In genomic region chr9:76060935-76061334, GRCm38 (mm10) we compare ENCODE assay signal across 25 mouse cellular contexts. TPM values are rescaled to one million over a fixed set of nuclear protein-coding genes. Genes with fewer than 3 reads are reported as not detected.
A peak's percentile ranks its signal among the peaks of the same experiment; 100 is the strongest.
DNase-seq lines count a peak whose midpoint lies in the region; ATAC-seq lines count a peak whose summit lies in the region.
"Had no signal": no experiment of that assay in that cellular context is flagged by ENCODE, and none has a peak within 500 bp of the region (broad histone marks: within the 10 kb centered on the region; RNA-seq: fewer than 3 reads in every experiment).

No protein-coding gene starts in this region.

- H3K27me3 ChIP-seq in midbrain, embryonic 12.5 days, result no peaks in the 10 kb centered on the region
- H3K27me3 ChIP-seq in midbrain, embryonic 15.5 days (replicated peaks), result no peaks in the 10 kb centered on the region
- H3K27me3 ChIP-seq in limb, embryonic 15.5 days, result no peaks in the 10 kb centered on the region
- H3K27me3 ChIP-seq: embryonic facial prominence, embryonic 13.5 days; heart, embryonic 12.5 days; Patski had no signal

- H3K9me3 ChIP-seq in midbrain, embryonic 12.5 days, result no peaks in the 10 kb centered on the region
- no peaks in the 10 kb centered on the region for H3K9me3 ChIP-seq in midbrain, embryonic 15.5 days
- no peaks in the 10 kb centered on the region for H3K9me3 ChIP-seq in limb, embryonic 15.5 days
- H3K9me3 ChIP-seq: embryonic facial prominence, embryonic 13.5 days; forebrain, embryonic 10.5 days; heart, embryonic 12.5 days; hindbrain, embryonic 10.5 days had no signal

- H3K4me1 ChIP-seq in midbrain, embryonic 12.5 days, result no peaks in the 10 kb centered on the region
- no peaks in the 10 kb centered on the region for H3K4me1 ChIP-seq in midbrain, embryonic 15.5 days
- H3K4me1 ChIP-seq in limb, embryonic 15.5 days, result peaks cover 3% of the 10 kb centered on the region; the same call in 1 of the 2 replicates
- H3K4me1 ChIP-seq: forebrain, embryonic 10.5 days; heart, embryonic 12.5 days; hindbrain, embryonic 10.5 days had no signal

- H3K36me3 ChIP-seq in midbrain, embryonic 12.5 days, result no peaks in the 10 kb centered on the region
- H3K36me3 ChIP-seq in midbrain, embryonic 15.5 days (replicated peaks), result no peaks in the 10 kb centered on the region
- H3K36me3 ChIP-seq in limb, embryonic 15.5 days, result no peaks in the 10 kb centered on the region
- H3K36me3 ChIP-seq: embryonic facial prominence, embryonic 13.5 days; forebrain, embryonic 10.5 days; heart, embryonic 12.5 days; hindbrain, embryonic 10.5 days had no signal

- no peak overlapping the region for H3K4me3 ChIP-seq in midbrain, embryonic 12.5 days
- no peak overlapping the region for H3K4me3 ChIP-seq in midbrain, embryonic 15.5 days
- H3K4me3 ChIP-seq in limb, embryonic 15.5 days, result no peak overlapping the region
- H3K4me3 ChIP-seq: embryonic facial prominence, embryonic 13.5 days; forebrain, embryonic 10.5 days; heart, embryonic 12.5 days; hindbrain, embryonic 10.5 days had no signal

- no peak overlapping the region for H3K9ac ChIP-seq in midbrain, embryonic 12.5 days (replicated peaks)
- H3K9ac ChIP-seq in midbrain, embryonic 15.5 days, result no peak overlapping the region
- no peak overlapping the region for H3K9ac ChIP-seq in limb, embryonic 15.5 days
- H3K9ac ChIP-seq: embryonic facial prominence, embryonic 13.5 days; heart, embryonic 12.5 days; hindbrain, embryonic 14.5 days had no signal

- WGBS in midbrain, embryonic 12.5 days, result 79% methylated on average over 3 of the region's 3 CpGs
- 72% methylated on average over 3 of the region's 3 CpGs for WGBS in midbrain, embryonic 15.5 days
- WGBS in limb, embryonic 15.5 days, result 53% methylated on average over 3 of the region's 3 CpGs

- DNase-seq in 3T3-L1 (ENCODE audit: low read depth, low spot score), result peak; percentile 67
- DNase-seq in fibroblast of lung, adult 2 months (ENCODE audit: low read depth), result peak; percentile 27
- DNase-seq in right cerebral cortex, adult 18-20 months, result no peak
- no peak for DNase-seq in embryo, embryonic 11 days
- DNase-seq: adrenal gland, postnatal 14 days; B cell, adult 2 months; cerebellum, adult 11-12 months; cerebellum, adult 9-10 months; cerebellum, postnatal 25 days; gastrocnemius, postnatal 25 days had no signal

- no peak overlapping the region for H3K27ac ChIP-seq in midbrain, embryonic 12.5 days (replicated peaks)
- H3K27ac ChIP-seq in midbrain, embryonic 15.5 days, result no peak overlapping the region
- no peak overlapping the region for H3K27ac ChIP-seq in limb, embryonic 15.5 days
- H3K27ac ChIP-seq: embryonic facial prominence, embryonic 13.5 days; forebrain, embryonic 10.5 days; hindbrain, embryonic 10.5 days; hindbrain, embryonic 14.5 days had no signal

- 0 out of 2 replicates have a peak, but pooled peaks have one; percentile 52 for ATAC-seq in midbrain, embryonic 12.5 days (ENCODE audit: low FRiP score, low read depth)
- no peak for ATAC-seq in midbrain, embryonic 15.5 days (replicated peaks)
- ATAC-seq in limb, embryonic 15.5 days (ENCODE audit: insufficient number of reproducible peaks, low FRiP score, low TSS enrichment, low read depth), result peak; percentile 63; the same call in 1 of the 2 replicates
- no peak for ATAC-seq in erythroblast, adult 5-6 weeks (replicated peaks; ENCODE audit: low FRiP score, poor library complexity, severe bottlenecking)
- ATAC-seq: activated CD4-positive, CD25-positive, alpha-beta regulatory T cell, adult 4 months; CD4-positive, CD25-positive, alpha-beta regulatory T cell, adult 4 months; forebrain, embryonic 14.5 days; Patski had no signal

- H3K4me2 ChIP-seq in midbrain, embryonic 12.5 days (replicated peaks), result no peak overlapping the region
- no peak overlapping the region for H3K4me2 ChIP-seq in midbrain, embryonic 15.5 days
- no peak overlapping the region for H3K4me2 ChIP-seq in limb, embryonic 15.5 days
- H3K4me2 ChIP-seq: embryonic facial prominence, embryonic 13.5 days; heart, embryonic 12.5 days; hindbrain, embryonic 14.5 days had no signal

RNA-seq across cellular contexts. Expression of gene Hmgcll1, which starts 46.3 kb away (rescaled TPM):
- polyA plus RNA-seq in midbrain, embryonic 12.5 days (2016; fragmentation: Nextera tagmentation; extraction: Ambion mirVana), result 15.0 and 15.4 TPM in 2 replicates
- polyA plus RNA-seq in midbrain, embryonic 15.5 days (2015; fragmentation: Nextera tagmentation; extraction: Ambion mirVana), result 22.4 and 23.6 TPM in 2 replicates
- 2.2 and 3.3 TPM in 2 replicates for polyA plus RNA-seq in limb, embryonic 15.5 days (2015; fragmentation: Nextera tagmentation; extraction: Ambion mirVana)
- not detected in 2 replicates for total RNA-seq in erythroblast, adult 5-6 weeks (2015; ENCODE audit: low replicate concordance)
- 0.51 TPM in 1 of 2 replicates, not detected in the other for total RNA-seq in erythroblast, adult 5-6 weeks (2017; ENCODE audit: low replicate concordance)
- total RNA-seq: granulocyte monocyte progenitor cell, adult 5-6 weeks; MEL had no signal
- polyA plus RNA-seq: activated CD4-positive, CD25-positive, alpha-beta regulatory T cell, adult 4 months; CD4-positive, CD25-positive, alpha-beta regulatory T cell, adult 4 months had no signal

Comparison
In these comparisons a context has a peak if more than half of its experiments do, and no peak if none do; other contexts are left out.
1. ATAC-seq: peak in midbrain, embryonic 12.5 days (single experiment) and limb, embryonic 15.5 days (single experiment); none in midbrain, embryonic 15.5 days (single experiment) and erythroblast, adult 5-6 weeks (single experiment).
2. DNase-seq: peak in 3T3-L1 (single experiment) and fibroblast of lung, adult 2 months (single experiment); none in right cerebral cortex, adult 18-20 months (single experiment) and embryo, embryonic 11 days (single experiment).